Mouse (Mus musculus) liver, embryonic 15.5 days (tissue): ENCODE measurements at regions not wholly inside any gene's neighbourhood (a gene's known extent, or its start where the extent isn't known, plus 50 kb on each side); places are given as distances from the start of the nearest gene placed in this dataset.

Source experiments
- ATAC-seq: fragments of 200-750 bp; cut with Nextera tagmentation; 2 replicates; pipeline ENCODE4 v1.8.0; 2017; ENCODE audit warnings: moderate number of reproducible peaks, mild to moderate bottlenecking, moderate library complexity; ENCODE audit not compliant: insufficient read depth
- H3K27ac ChIP-seq: fragments of 300-500 bp; sonication (generic); replicated peaks from 2 replicates; pipeline ENCODE4 v1.5.1; 2015; ENCODE audit warnings: mild to moderate bottlenecking, inconsistent platforms
- H3K27me3 ChIP-seq: fragments of 300-500 bp; sonication (generic); 2 replicates; pipeline ENCODE4 v1.6.1; 2015; ENCODE audit warnings: mild to moderate bottlenecking, inconsistent platforms
- H3K36me3 ChIP-seq: fragments of 300-500 bp; sonication (generic); replicated peaks from 2 replicates; pipeline ENCODE4 v1.6.1; 2015; ENCODE audit warnings: moderate library complexity, mild to moderate bottlenecking, inconsistent platforms
- H3K4me1 ChIP-seq: fragments of 300-500 bp; sonication (generic); replicated peaks from 2 replicates; pipeline ENCODE4 v1.6.1; 2015; ENCODE audit warnings: inconsistent platforms
- H3K4me2 ChIP-seq: fragments of 300-500 bp; sonication (generic); 2 replicates; pipeline ENCODE4 v1.6.1; 2015; ENCODE audit warnings: moderate library complexity, mild to moderate bottlenecking, inconsistent platforms
- H3K4me3 ChIP-seq: fragments of 300-500 bp; sonication (generic); replicated peaks from 2 replicates; pipeline ENCODE4 v1.5.1; 2015; ENCODE audit warnings: mild to moderate bottlenecking, inconsistent platforms
- H3K9ac ChIP-seq: fragments of 300-500 bp; sonication (generic); 2 replicates; pipeline ENCODE4 v1.6.1; 2015; ENCODE audit warnings: moderate library complexity, mild to moderate bottlenecking, inconsistent platforms
- H3K9me3 ChIP-seq: fragments of 300-500 bp; sonication (generic); replicated peaks from 2 replicates; pipeline ENCODE4 v1.6.1; 2016; ENCODE audit warnings: inconsistent platforms
- WGBS: fragments of 180-500 bp; shearing (Covaris S2); methylation state at CpG from one replicate; pipeline ENCODE4 v1.1.7; 2015; ENCODE audit warnings: mixed read lengths; ENCODE audit not compliant: insufficient replicate concordance; 5-methylcytosine and 5-hydroxymethylcytosine counted together

- Histone ChIP-seq H3K36me3 (no peaks in the 10 kb centered on the region), H3K4me3 (no peak overlapping the region), H3K27me3 (no peaks in the 10 kb centered on the region), H3K4me1 (peaks cover 12% of the 10 kb centered on the region), H3K4me2 (no peak overlapping the region), H3K9me3 (no peaks in the 10 kb centered on the region), H3K9ac (no peak overlapping the region), H3K27ac (no peak overlapping the region)
- ATAC-seq, result no peak
- WGBS, result 47% methylated on average over 1 of the region's 1 CpGs
Measured at GRCm38 (mm10) chr11:20982010-20982409, 109.1 kb upstream of the Peli1 start.

GRCm38 (mm10) chr11:20982500-20982899 is 108.6 kb upstream of the Peli1 start:
- no peak overlapping the region for H3K4me2 ChIP-seq
- no peak for ATAC-seq
- H3K27me3 ChIP-seq, result no peaks in the 10 kb centered on the region
- peaks cover 12% of the 10 kb centered on the region for H3K4me1 ChIP-seq
- H3K27ac ChIP-seq, result no peak overlapping the region
- H3K36me3 ChIP-seq, result no peaks in the 10 kb centered on the region
- no peaks in the 10 kb centered on the region for H3K9me3 ChIP-seq
- H3K4me3 ChIP-seq, result no peak overlapping the region
- H3K9ac ChIP-seq, result no peak overlapping the region
- 64% methylated on average over 6 of the region's 6 CpGs for WGBS

GRCm38 (mm10) chr11:20985069-20985759 is 105.9 kb upstream of the Peli1 start:
- Histone ChIP-seq H3K36me3 (no peaks in the 10 kb centered on the region), H3K27ac (no peak overlapping the region), H3K9ac (no peak overlapping the region), H3K4me1 (peaks cover 12% of the 10 kb centered on the region), H3K27me3 (peaks cover 4% of the 10 kb centered on the region; the same call in 1 of the 2 replicates), H3K4me3 (no peak overlapping the region), H3K4me2 (no peak overlapping the region), H3K9me3 (no peaks in the 10 kb centered on the region)
- no peak for ATAC-seq
- WGBS, result 23% methylated on average over 6 of the region's 6 CpGs

- Histone ChIP-seq H3K27me3 (peaks cover 4% of the 10 kb centered on the region; the same call in 1 of the 2 replicates), H3K4me2 (no peak overlapping the region), H3K9ac (no peak overlapping the region), H3K27ac (no peak overlapping the region), H3K4me3 (no peak overlapping the region), H3K9me3 (no peaks in the 10 kb centered on the region), H3K4me1 (peaks cover 12% of the 10 kb centered on the region), H3K36me3 (no peaks in the 10 kb centered on the region)
- no peak for ATAC-seq
- 41% methylated on average over 4 of the region's 4 CpGs for WGBS
Measured at GRCm38 (mm10) chr11:20985771-20986170, 105.3 kb upstream of the Peli1 start.

- H3K4me3 ChIP-seq, result no peak overlapping the region
- H3K4me2 ChIP-seq, result no peak overlapping the region
- no peaks in the 10 kb centered on the region for H3K36me3 ChIP-seq
- no peak overlapping the region for H3K9ac ChIP-seq
- ATAC-seq, result no peak
- no peaks in the 10 kb centered on the region for H3K9me3 ChIP-seq
- H3K4me1 ChIP-seq, result peaks cover 12% of the 10 kb centered on the region
- WGBS, result 56% methylated on average over 5 of the region's 5 CpGs
- peaks cover 4% of the 10 kb centered on the region; the same call in 1 of the 2 replicates for H3K27me3 ChIP-seq
- H3K27ac ChIP-seq, result no peak overlapping the region
Measured at GRCm38 (mm10) chr11:20987171-20987815, 103.8 kb upstream of the Peli1 start.

GRCm38 (mm10) chr11:20987841-20988251 is 103.2 kb upstream of the Peli1 start:
- 83% methylated on average over 11 of the region's 11 CpGs for WGBS
- Histone ChIP-seq H3K36me3 (no peaks in the 10 kb centered on the region), H3K9ac (no peak overlapping the region), H3K4me3 (no peak overlapping the region), H3K9me3 (no peaks in the 10 kb centered on the region), H3K27ac (no peak overlapping the region), H3K4me2 (no peak overlapping the region), H3K27me3 (peaks cover 4% of the 10 kb centered on the region; the same call in 1 of the 2 replicates), H3K4me1 (peaks cover 12% of the 10 kb centered on the region)
- no peak for ATAC-seq

- no peaks in the 10 kb centered on the region for H3K36me3 ChIP-seq
- H3K27me3 ChIP-seq, result peaks cover 4% of the 10 kb centered on the region; the same call in 1 of the 2 replicates
- no peak for ATAC-seq
- peaks cover 12% of the 10 kb centered on the region for H3K4me1 ChIP-seq
- no peak overlapping the region for H3K27ac ChIP-seq
- H3K4me2 ChIP-seq, result no peak overlapping the region
- 41% methylated on average over 3 of the region's 3 CpGs for WGBS
- no peak overlapping the region for H3K4me3 ChIP-seq
- H3K9me3 ChIP-seq, result no peaks in the 10 kb centered on the region
- no peak overlapping the region for H3K9ac ChIP-seq
Measured at GRCm38 (mm10) chr11:20988871-20989270, 102.2 kb upstream of the Peli1 start.

- H3K4me2 ChIP-seq, result no peak overlapping the region
- H3K9ac ChIP-seq, result no peak overlapping the region
- ATAC-seq, result no peak
Measured at GRCm38 (mm10) chr11:20993580-20993979, 97.5 kb upstream of the Peli1 start.

GRCm38 (mm10) chr11:21001400-21001799 is 89.7 kb upstream of the Peli1 start:
- Histone ChIP-seq H3K9ac (no peak overlapping the region), H3K4me3 (no peak overlapping the region), H3K27me3 (no peaks in the 10 kb centered on the region; the same call in 1 of the 2 replicates), H3K27ac (no peak overlapping the region), H3K4me1 (no peaks in the 10 kb centered on the region), H3K4me2 (no peak overlapping the region), H3K9me3 (no peaks in the 10 kb centered on the region), H3K36me3 (no peaks in the 10 kb centered on the region)
- ATAC-seq, result 0 out of 2 replicates have a peak, but pooled peaks have one; percentile 28
- WGBS, result 36% methylated on average over 3 of the region's 3 CpGs

More at GRCm38 (mm10) chr11:20993580-20993979, 97.5 kb upstream of the Peli1 start:
- WGBS, result 61% methylated on average over 4 of the region's 4 CpGs
- H3K36me3 ChIP-seq, result no peaks in the 10 kb centered on the region
- H3K9me3 ChIP-seq, result no peaks in the 10 kb centered on the region
- no peak overlapping the region for H3K27ac ChIP-seq
- no peaks in the 10 kb centered on the region for H3K4me1 ChIP-seq
- H3K4me3 ChIP-seq, result no peak overlapping the region
- H3K27me3 ChIP-seq, result no peaks in the 10 kb centered on the region

GRCm38 (mm10) chr11:21007222-21007621 is 83.9 kb upstream of the Peli1 start:
- Histone ChIP-seq H3K27me3 (no peaks in the 10 kb centered on the region; the same call in 1 of the 2 replicates), H3K4me2 (no peak overlapping the region), H3K4me3 (no peak overlapping the region), H3K27ac (no peak overlapping the region), H3K9me3 (no peaks in the 10 kb centered on the region), H3K36me3 (no peaks in the 10 kb centered on the region), H3K9ac (no peak overlapping the region), H3K4me1 (no peaks in the 10 kb centered on the region)
- WGBS, result 76% methylated on average over 5 of the region's 5 CpGs
- ATAC-seq, result no peak

GRCm38 (mm10) chr11:21009505-21009904 is 81.6 kb upstream of the Peli1 start:
- no peak for ATAC-seq
- H3K27ac ChIP-seq, result no peak overlapping the region
- no peak overlapping the region for H3K9ac ChIP-seq
- no peak overlapping the region for H3K4me2 ChIP-seq
- H3K36me3 ChIP-seq, result no peaks in the 10 kb centered on the region
- H3K4me1 ChIP-seq, result no peaks in the 10 kb centered on the region
- 22% methylated on average over 3 of the region's 3 CpGs for WGBS
- no peak overlapping the region for H3K4me3 ChIP-seq
- H3K27me3 ChIP-seq, result no peaks in the 10 kb centered on the region; the same call in 1 of the 2 replicates
- H3K9me3 ChIP-seq, result no peaks in the 10 kb centered on the region
